Mouse (Mus musculus) midbrain, embryonic 15.5 days (tissue): ENCODE data around the gene Gm10358. TPM values are rescaled to one million over a fixed set of nuclear protein-coding genes. Genes with fewer than 3 reads are reported as not detected.
"Not testable (repeated sequence)": the region's sequence is repeated elsewhere in the genome, so short reads cannot be mapped to it uniquely, and the experiment has no call there.

Experiments
- ATAC-seq: fragments of 200-750 bp; cut with Nextera tagmentation; replicated peaks from 2 replicates; pipeline ENCODE4 v1.8.0; 2017; ENCODE audit warnings: moderate TSS enrichment
- H3K27ac ChIP-seq: fragments of 300-500 bp; sonication (generic); 2 replicates; pipeline ENCODE4 v1.5.1; 2015; ENCODE audit warnings: mild to moderate bottlenecking, inconsistent platforms
- H3K27me3 ChIP-seq: fragments of 300-500 bp; sonication (generic); replicated peaks from 2 replicates; pipeline ENCODE4 v1.6.1; 2015; ENCODE audit warnings: inconsistent platforms
- H3K36me3 ChIP-seq: fragments of 300-500 bp; sonication (generic); replicated peaks from 2 replicates; pipeline ENCODE4 v1.6.1; 2015; ENCODE audit warnings: inconsistent platforms
- H3K4me1 ChIP-seq: fragments of 300-500 bp; sonication (generic); 2 replicates; pipeline ENCODE4 v1.6.1; 2015; ENCODE audit warnings: inconsistent platforms
- H3K4me2 ChIP-seq: fragments of 300-500 bp; sonication (generic); 2 replicates; pipeline ENCODE4 v1.6.1; 2015; ENCODE audit warnings: inconsistent platforms, mild to moderate bottlenecking, moderate library complexity
- H3K4me3 ChIP-seq: fragments of 300-500 bp; sonication (generic); 2 replicates; pipeline ENCODE4 v1.5.1; 2015; ENCODE audit warnings: mild to moderate bottlenecking, inconsistent platforms
- H3K9ac ChIP-seq: fragments of 300-500 bp; sonication (generic); 2 replicates; pipeline ENCODE4 v1.6.1; 2015; ENCODE audit warnings: mild to moderate bottlenecking, inconsistent platforms
- H3K9me3 ChIP-seq: fragments of 300-500 bp; sonication (generic); 2 replicates; pipeline ENCODE4 v1.6.1; 2016; ENCODE audit warnings: inconsistent platforms
- WGBS: fragments of 180-500 bp; shearing (Covaris S2); methylation state at CpG from one replicate; pipeline ENCODE4 v1.1.7; 2015; ENCODE audit warnings: mixed read lengths; 5-methylcytosine and 5-hydroxymethylcytosine counted together
- polyA plus RNA-seq: library from polyadenylated mRNA; unstranded; fragments of >200 nt; fragmentation: Nextera tagmentation; extraction: Ambion mirVana; gene quantifications from 2 replicates; pipeline ENCODE4 v1.2.1, GENCODE M21; 2015

Gene Gm10358
- polyA plus RNA-seq: 0.19 TPM in 1 of 2 replicates, not detected in the other

GRCm38 (mm10) chr8:75406489-75406888 lies at the start of gene Gm10358:
Gene Gm10358 (minus strand): TSS chr8:75406589.
- WGBS: 94% methylated on average over 5 of the region's 5 CpGs
- H3K36me3 ChIP-seq: no peaks in the 10 kb centered on the region
- no peaks in the 10 kb centered on the region for H3K9me3 ChIP-seq
- no peak within 1 kb of the TSS for H3K4me2 ChIP-seq
- ATAC-seq: no peak
- H3K4me3 ChIP-seq: no peak within 1 kb of the TSS
- H3K4me1 ChIP-seq: no peaks in the 10 kb centered on the region
- H3K27me3 ChIP-seq: no peaks in the 10 kb centered on the region
- H3K9ac ChIP-seq: no peak within 1 kb of the TSS
- no peak within 1 kb of the TSS for H3K27ac ChIP-seq

- no peaks in the 10 kb centered on the region for H3K9me3 ChIP-seq
- no peak within 1 kb of the TSS for H3K4me2 ChIP-seq
Measured at GRCm38 (mm10) chr8:75448394-75448793, 42.0 kb upstream of the Gm10358 start, which contains the start of gene Iqcm. Gene Iqcm (plus strand): TSS chr8:75448694.

GRCm38 (mm10) chr8:75415696-75416095 lies 9.3 kb upstream of the Gm10358 start:
- H3K9me3 ChIP-seq, H3K4me3 ChIP-seq: not testable (repeated sequence)

More at GRCm38 (mm10) chr8:75448394-75448793, 42.0 kb upstream of the Gm10358 start, which contains the start of gene Iqcm:
- Histone ChIP-seq H3K27me3 (no peaks in the 10 kb centered on the region), H3K4me1 (no peaks in the 10 kb centered on the region), H3K36me3 (no peaks in the 10 kb centered on the region), H3K9ac (no peak within 1 kb of the TSS), H3K4me3 (no peak within 1 kb of the TSS), H3K27ac (no peak within 1 kb of the TSS)
- ATAC-seq: no peak
- WGBS: 94% methylated on average over 7 of the region's 7 CpGs

GRCm38 (mm10) chr8:75384770-75385290 lies 21.6 kb downstream of the Gm10358 start:
- WGBS: 92% methylated on average over 4 of the region's 4 CpGs
- H3K36me3 ChIP-seq: no peaks in the 10 kb centered on the region
- H3K27ac ChIP-seq: no peak overlapping the region
- ATAC-seq: no peak
- no peak overlapping the region for H3K9ac ChIP-seq
- H3K27me3 ChIP-seq: no peaks in the 10 kb centered on the region
- H3K4me3 ChIP-seq: no peak overlapping the region
- H3K9me3 ChIP-seq: no peaks in the 10 kb centered on the region
- no peaks in the 10 kb centered on the region for H3K4me1 ChIP-seq
- no peak overlapping the region for H3K4me2 ChIP-seq

More at GRCm38 (mm10) chr8:75415696-75416095, 9.3 kb upstream of the Gm10358 start:
- H3K4me2 ChIP-seq, H3K9ac ChIP-seq, H3K36me3 ChIP-seq, H3K27ac ChIP-seq, ATAC-seq, H3K4me1 ChIP-seq, H3K27me3 ChIP-seq: not testable (repeated sequence)
- WGBS: 81% methylated on average over 3 of the region's 3 CpGs

GRCm38 (mm10) chr8:75375530-75376123 lies 30.8 kb downstream of the Gm10358 start:
- no peaks in the 10 kb centered on the region for H3K36me3 ChIP-seq
- no peak overlapping the region for H3K27ac ChIP-seq
- H3K4me3 ChIP-seq: no peak overlapping the region
- ATAC-seq: no peak; the same call in 1 of the 2 replicates
- no peak overlapping the region for H3K4me2 ChIP-seq
- H3K27me3 ChIP-seq: no peaks in the 10 kb centered on the region
- no peaks in the 10 kb centered on the region for H3K4me1 ChIP-seq
- no peak overlapping the region for H3K9ac ChIP-seq
- no peaks in the 10 kb centered on the region for H3K9me3 ChIP-seq
- 22% methylated on average over 1 of the region's 1 CpGs for WGBS

- WGBS: 90% methylated on average over 2 of the region's 2 CpGs
- no peaks in the 10 kb centered on the region for H3K4me1 ChIP-seq
- no peaks in the 10 kb centered on the region for H3K9me3 ChIP-seq
- H3K4me3 ChIP-seq: no peak overlapping the region
- no peak for ATAC-seq
- no peak overlapping the region for H3K27ac ChIP-seq
- H3K36me3 ChIP-seq: no peaks in the 10 kb centered on the region
- H3K27me3 ChIP-seq: no peaks in the 10 kb centered on the region
- no peak overlapping the region for H3K9ac ChIP-seq
- H3K4me2 ChIP-seq: no peak overlapping the region
Measured at GRCm38 (mm10) chr8:75372006-75372405, 34.4 kb downstream of the Gm10358 start.

Other genes with a start within 250 kb of the Gm10358 start
- 3.3 and 4.2 TPM in 2 replicates for gene Rasd2, start 192.6 kb downstream of the Gm10358 start, polyA plus RNA-seq
- gene Iqcm, start 42.1 kb upstream of the Gm10358 start, polyA plus RNA-seq: not detected in 2 replicates